Mouse (Mus musculus): ENCODE measurements around the gene Stk39.

DNA sequence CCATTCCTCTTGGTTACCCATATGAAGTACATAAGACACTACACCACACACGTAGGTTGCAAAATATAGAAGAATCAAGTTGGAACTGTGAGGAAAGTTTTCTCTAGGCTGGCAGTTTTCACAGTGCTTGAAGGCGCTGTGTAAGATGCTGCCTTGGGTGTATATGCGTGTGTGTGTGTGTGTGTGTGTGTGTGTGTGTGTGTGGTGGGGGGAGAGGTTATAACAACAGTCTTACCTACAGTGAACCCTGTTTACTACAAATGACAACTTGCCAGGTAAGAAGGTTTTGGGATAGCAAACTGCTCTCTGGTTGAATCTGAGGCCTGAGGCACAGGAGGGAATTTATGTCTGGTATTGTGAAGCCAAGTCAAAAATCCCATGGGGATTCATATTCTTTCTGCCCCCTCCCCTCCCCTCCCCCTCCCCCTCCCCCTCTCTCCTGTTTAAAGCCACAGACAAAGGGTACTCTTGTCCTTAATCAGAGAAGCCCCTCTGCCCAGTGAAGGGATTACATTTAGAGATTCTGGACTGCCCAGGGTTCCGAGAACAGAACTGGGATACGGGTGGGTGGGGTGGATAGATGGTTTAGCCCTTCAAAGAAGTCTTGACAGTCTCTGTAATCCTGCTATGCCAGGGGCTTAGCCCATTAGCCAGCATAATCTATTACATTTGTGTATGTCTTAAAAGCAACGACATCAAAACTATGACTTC lies 219.9 kb downstream of the Stk39 start:
- TF ChIP-seq CHD2 (IDR thresholded peaks at IDR 0.05; ENCODE audit: low read depth, low read length): no peak
- no peak for TF ChIP-seq MAFK (IDR thresholded peaks at IDR 0.05; ENCODE audit: insufficient read depth, low read depth, low read length)

All from ES-E14 (cell line).